Mouse (Mus musculus): ENCODE data around the gene Zcchc14.
A peak's percentile ranks its signal among the peaks of the same experiment; 100 is the strongest.

- TF ChIP-seq POLR2A (IDR thresholded peaks at IDR 0.05; ENCODE audit: borderline replicate concordance, insufficient read depth, low read length) (0 out of 2 replicates have a peak, but pooled peaks have one; percentile 70), CTCF (IDR thresholded peaks at IDR 0.05; ENCODE audit: borderline replicate concordance, insufficient read depth, low read depth, low read length) (no peak)
Measured at GRCm38 (mm10) chr8:121590203-121591177, 62.2 kb downstream of the Zcchc14 start, which contains the start of gene Map1lc3b.
